Mouse (Mus musculus) embryonic stem cell, embryonic (primary cell): ENCODE measurements at regions not wholly inside any gene's neighbourhood (a gene's known extent, or its start where the extent isn't known, plus 50 kb on each side); places are given as distances from the start of the nearest gene placed in this dataset.

Source experiments
- CTCF ChIA-PET, 4 experiments: fragments of 300-600 bp in 2 of 4; fragments of 350-600 bp in 2 of 4; sonication (Branson Sonifier 250); formaldehyde crosslinking; loops; one replicate each; lab custom pipeline; 2022; ENCODE audit warnings: inconsistent platforms in 2 of 4; lab: Charles Lee
- POLR2A ChIA-PET, 4 experiments: fragments of 300-600 bp in 2 of 4; fragments of 350-600 bp in 2 of 4; sonication (Branson Sonifier 250); formaldehyde crosslinking; loops; one replicate each; lab custom pipeline; 2022; ENCODE audit warnings: antibody characterized with exemption in 4 of 4, inconsistent platforms in 1 of 4; lab: Charles Lee

GRCm38 (mm10) chr16:78435707-78436106 is 58.7 kb upstream of the Btg3 start:
- POLR2A ChIA-PET, result interaction anchor here in 2 of 4 experiments (0.6 kb wide), 2 partner anchors 20 to 158 kb away, joined by 3 to 4 read pairs; no protein-coding TSS in a partner anchor
- CTCF ChIA-PET, result no interaction called here

GRCm38 (mm10) chr16:78427470-78428041 is 50.6 kb upstream of the Btg3 start:
- ChIA-PET POLR2A (interaction anchor here in 1 of 4 experiments (1.1 kb wide), 1 partner anchor 52 kb away, joined by 3 read pairs; no protein-coding TSS in a partner anchor), CTCF (interaction anchor here in 1 of 4 experiments (0.6 kb wide), 1 partner anchor 126 kb away, joined by 4 read pairs; no protein-coding TSS in a partner anchor)
